Mouse (Mus musculus): ENCODE results near the gene Pip5kl1. TPM values are rescaled to one million over a fixed set of nuclear protein-coding genes. Genes with fewer than 3 reads are reported as not detected.

The Pip5kl1 gene
- polyA plus RNA-seq, 1 experiment: not detected

- Histone ChIP-seq H3K27ac (replicated peaks; ENCODE audit: low read depth, low read length) (peak overlapping the region; percentile 75; the same call in 1 of the 2 replicates), H3K4me1 (ENCODE audit: control insufficient read depth, insufficient read depth, insufficient read length, low read length) (peaks cover 52% of the 10 kb centered on the region), H3K4me3 (ENCODE audit: insufficient read depth, low read depth, low read length) (peak overlapping the region; percentile 23)
These were observed 35.1 kb upstream of the Pip5kl1 start for GRCm38 (mm10) chr2:32539452-32539981.

GRCm38 (mm10) chr2:32541333-32541908 lies 33.2 kb upstream of the Pip5kl1 start:
- peaks cover 52% of the 10 kb centered on the region for H3K4me1 ChIP-seq (ENCODE audit: control insufficient read depth, insufficient read depth, insufficient read length, low read length)
- no peak overlapping the region for H3K4me3 ChIP-seq (ENCODE audit: insufficient read depth, low read depth, low read length)
- H3K27ac ChIP-seq (replicated peaks; ENCODE audit: low read depth, low read length): no peak overlapping the region

DNA sequence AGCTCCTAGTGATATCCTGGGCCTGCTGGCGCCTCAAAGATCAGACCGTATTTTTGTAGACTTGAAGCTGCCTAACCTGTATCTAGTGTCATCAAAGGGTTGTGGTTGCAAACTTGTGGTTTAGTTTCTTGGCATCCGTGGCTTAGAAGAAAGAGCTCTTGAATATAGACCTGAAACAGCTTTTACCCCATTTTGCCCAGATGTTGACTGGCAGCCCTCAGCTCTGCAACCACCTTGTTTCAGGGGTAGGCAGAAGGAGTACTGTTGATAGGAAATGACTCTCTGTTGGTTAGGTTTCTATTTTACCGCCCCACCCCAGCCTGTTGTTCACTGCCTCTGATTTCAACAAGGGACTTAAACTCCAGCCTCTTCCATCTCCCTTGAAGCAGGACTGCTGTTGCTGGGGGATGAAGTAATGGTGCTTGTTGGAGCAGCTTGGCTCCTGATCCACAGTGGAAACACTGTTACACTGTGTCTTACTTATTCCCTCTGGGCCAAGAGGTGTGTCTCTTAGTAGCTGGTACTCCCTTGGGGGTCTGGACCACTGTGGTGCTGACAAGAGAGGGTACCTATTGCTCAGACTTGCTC lies 32.5 kb upstream of the Pip5kl1 start:
- H3K27ac ChIP-seq (replicated peaks; ENCODE audit: low read depth, low read length): no peak overlapping the region

DNA sequence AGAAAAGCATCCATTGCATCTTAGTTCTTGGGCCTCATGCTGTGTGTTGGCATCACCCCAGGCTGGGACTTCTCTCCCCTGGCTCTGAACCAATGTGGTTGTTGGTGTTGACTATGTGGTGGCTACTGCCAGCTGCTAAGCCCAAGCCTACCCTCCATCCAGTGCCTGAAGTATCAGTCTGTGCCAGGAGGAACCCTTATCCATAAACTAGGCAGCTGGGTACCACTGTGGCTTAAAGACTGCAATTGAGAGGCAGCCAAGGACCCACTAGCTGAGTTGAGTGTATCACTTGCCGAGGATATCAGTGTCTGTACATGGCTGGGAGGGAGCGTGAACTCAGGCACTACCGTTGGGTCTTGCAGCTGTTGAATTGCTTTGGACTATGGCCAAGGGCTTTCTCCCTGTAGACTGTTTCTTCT lies 31.6 kb upstream of the Pip5kl1 start:
- peaks cover 59% of the 10 kb centered on the region for H3K4me1 ChIP-seq (ENCODE audit: control insufficient read depth, insufficient read depth, insufficient read length, low read length)
- H3K27ac ChIP-seq (replicated peaks; ENCODE audit: low read depth, low read length): no peak overlapping the region

More for the DNA sequence above, 32.5 kb upstream of the Pip5kl1 start:
- Histone ChIP-seq H3K4me1 (ENCODE audit: control insufficient read depth, insufficient read depth, insufficient read length, low read length) (peaks cover 57% of the 10 kb centered on the region), H3K4me3 (ENCODE audit: insufficient read depth, low read depth, low read length) (no peak overlapping the region)

GRCm38 (mm10) chr2:32546951-32547350 lies 27.6 kb upstream of the Pip5kl1 start:
- Histone ChIP-seq H3K4me1 (ENCODE audit: control insufficient read depth, insufficient read depth, insufficient read length, low read length) (peaks cover 52% of the 10 kb centered on the region), H3K4me3 (ENCODE audit: insufficient read depth, low read depth, low read length) (no peak overlapping the region), H3K27ac (replicated peaks; ENCODE audit: low read depth, low read length) (no peak overlapping the region)

More for the DNA sequence above, 31.6 kb upstream of the Pip5kl1 start:
- no peak overlapping the region for H3K4me3 ChIP-seq (ENCODE audit: insufficient read depth, low read depth, low read length)

- Histone ChIP-seq H3K4me3 (ENCODE audit: insufficient read depth, low read depth, low read length) (no peak overlapping the region), H3K4me1 (ENCODE audit: control insufficient read depth, insufficient read depth, insufficient read length, low read length) (peaks cover 48% of the 10 kb centered on the region), H3K27ac (replicated peaks; ENCODE audit: low read depth, low read length) (no peak overlapping the region)
These were observed 27.2 kb upstream of the Pip5kl1 start for GRCm38 (mm10) chr2:32547380-32547779.

- Histone ChIP-seq H3K27ac (replicated peaks; ENCODE audit: low read depth, low read length) (no peak overlapping the region), H3K4me3 (ENCODE audit: insufficient read depth, low read depth, low read length) (no peak overlapping the region), H3K4me1 (ENCODE audit: control insufficient read depth, insufficient read depth, insufficient read length, low read length) (peaks cover 40% of the 10 kb centered on the region)
These were observed 26.4 kb upstream of the Pip5kl1 start for GRCm38 (mm10) chr2:32547964-32548739.

GRCm38 (mm10) chr2:32549171-32549570 lies 25.4 kb upstream of the Pip5kl1 start:
- Histone ChIP-seq H3K27ac (replicated peaks; ENCODE audit: low read depth, low read length) (no peak overlapping the region), H3K4me3 (ENCODE audit: insufficient read depth, low read depth, low read length) (no peak overlapping the region), H3K4me1 (ENCODE audit: control insufficient read depth, insufficient read depth, insufficient read length, low read length) (peaks cover 36% of the 10 kb centered on the region)

GRCm38 (mm10) chr2:32549764-32550163 lies 24.8 kb upstream of the Pip5kl1 start:
- H3K4me1 ChIP-seq (ENCODE audit: control insufficient read depth, insufficient read depth, insufficient read length, low read length): peaks cover 36% of the 10 kb centered on the region
- no peak overlapping the region for H3K4me3 ChIP-seq (ENCODE audit: insufficient read depth, low read depth, low read length)
- no peak overlapping the region for H3K27ac ChIP-seq (replicated peaks; ENCODE audit: low read depth, low read length)

DNA sequence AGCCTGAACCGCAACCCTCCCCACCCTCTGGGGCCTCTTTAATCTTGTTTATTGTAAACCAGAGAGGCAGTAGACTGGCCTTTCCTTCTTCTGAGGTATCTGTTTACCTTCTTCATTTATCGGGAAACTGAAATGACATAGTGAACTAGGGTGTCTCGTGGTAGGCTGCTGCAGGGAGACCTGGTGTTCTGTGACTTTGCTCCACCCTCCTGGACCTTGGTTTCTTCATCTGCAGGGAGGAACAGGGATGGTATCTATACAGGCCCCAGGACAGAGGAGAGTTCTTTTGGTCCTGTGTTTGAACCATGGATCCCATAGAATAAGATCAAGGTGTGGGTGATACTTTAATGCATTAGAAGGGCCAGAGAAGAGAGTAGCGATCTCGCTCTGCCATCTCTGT lies 23.4 kb upstream of the Pip5kl1 start:
- H3K4me1 ChIP-seq (ENCODE audit: control insufficient read depth, insufficient read depth, insufficient read length, low read length): peaks cover 39% of the 10 kb centered on the region
- H3K4me3 ChIP-seq (ENCODE audit: insufficient read depth, low read depth, low read length): no peak overlapping the region
- no peak overlapping the region for H3K27ac ChIP-seq (replicated peaks; ENCODE audit: low read depth, low read length)

DNA sequence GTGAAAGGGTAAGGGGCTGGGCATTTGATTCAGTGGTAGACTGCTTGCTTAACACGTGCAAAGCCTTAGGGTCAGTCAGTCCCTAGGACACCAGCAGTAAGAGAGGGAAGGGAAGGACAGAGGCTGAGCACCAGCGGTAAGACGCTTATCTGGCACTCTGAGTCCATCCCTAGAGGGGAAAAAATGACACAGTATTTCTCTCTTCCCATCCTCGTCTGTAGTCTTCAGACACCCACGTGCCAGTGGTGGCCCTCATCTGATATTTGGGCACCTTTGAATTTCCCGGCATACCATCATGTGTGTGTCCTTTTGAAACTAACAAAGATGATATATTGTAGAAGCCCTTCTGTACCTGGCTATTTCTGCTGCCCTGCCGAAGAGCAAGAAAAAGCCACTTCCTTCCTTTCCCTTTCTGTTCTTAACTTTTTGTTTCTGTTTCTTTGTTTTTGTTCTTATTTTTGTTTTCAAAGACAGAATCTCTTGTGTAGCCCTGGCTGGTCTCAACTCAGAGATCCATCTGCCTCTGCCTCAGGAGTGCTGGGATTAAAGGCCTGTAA lies 20.9 kb upstream of the Pip5kl1 start:
- Histone ChIP-seq H3K4me3 (ENCODE audit: insufficient read depth, low read depth, low read length) (no peak overlapping the region), H3K4me1 (ENCODE audit: control insufficient read depth, insufficient read depth, insufficient read length, low read length) (peaks cover 19% of the 10 kb centered on the region), H3K27ac (replicated peaks; ENCODE audit: low read depth, low read length) (no peak overlapping the region)

DNA sequence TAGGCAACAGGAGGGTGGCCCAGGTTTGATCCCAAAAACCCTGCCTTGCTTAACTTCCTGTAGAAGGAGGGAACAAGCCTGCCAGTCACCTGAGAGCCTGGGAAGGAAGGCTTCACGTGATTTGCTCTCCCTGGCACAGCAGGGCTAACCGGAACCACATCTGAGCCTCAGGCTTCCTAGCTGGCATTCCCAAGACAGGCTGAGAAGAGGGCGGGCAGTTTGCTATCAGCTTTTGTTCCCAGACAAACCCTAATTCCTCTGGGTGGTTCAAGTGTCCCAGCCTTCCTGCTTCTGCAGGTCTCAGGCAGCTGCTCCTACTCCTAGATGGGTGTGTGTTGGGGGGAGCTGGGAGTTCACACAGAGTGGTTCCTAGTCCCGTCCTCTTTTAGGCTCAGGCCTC lies 19.1 kb upstream of the Pip5kl1 start:
- Histone ChIP-seq H3K27ac (replicated peaks; ENCODE audit: low read depth, low read length) (no peak overlapping the region), H3K4me3 (ENCODE audit: insufficient read depth, low read depth, low read length) (no peak overlapping the region), H3K4me1 (ENCODE audit: control insufficient read depth, insufficient read depth, insufficient read length, low read length) (peaks cover 5% of the 10 kb centered on the region; the same call in 1 of the 2 replicates)

GRCm38 (mm10) chr2:32556019-32556418 lies 18.6 kb upstream of the Pip5kl1 start:
- Histone ChIP-seq H3K4me1 (ENCODE audit: control insufficient read depth, insufficient read depth, insufficient read length, low read length) (peaks cover 5% of the 10 kb centered on the region; the same call in 1 of the 2 replicates), H3K27ac (replicated peaks; ENCODE audit: low read depth, low read length) (no peak overlapping the region)

GRCm38 (mm10) chr2:32559570-32559969 lies 15.0 kb upstream of the Pip5kl1 start:
- no peak overlapping the region for H3K4me3 ChIP-seq (ENCODE audit: insufficient read depth, low read depth, low read length)
- no peak overlapping the region for H3K27ac ChIP-seq (replicated peaks; ENCODE audit: low read depth, low read length)
- H3K4me1 ChIP-seq (ENCODE audit: control insufficient read depth, insufficient read depth, insufficient read length, low read length): peaks cover 3% of the 10 kb centered on the region; the same call in 1 of the 2 replicates

More at GRCm38 (mm10) chr2:32556019-32556418, 18.6 kb upstream of the Pip5kl1 start:
- no peak overlapping the region for H3K4me3 ChIP-seq (ENCODE audit: insufficient read depth, low read depth, low read length)

DNA sequence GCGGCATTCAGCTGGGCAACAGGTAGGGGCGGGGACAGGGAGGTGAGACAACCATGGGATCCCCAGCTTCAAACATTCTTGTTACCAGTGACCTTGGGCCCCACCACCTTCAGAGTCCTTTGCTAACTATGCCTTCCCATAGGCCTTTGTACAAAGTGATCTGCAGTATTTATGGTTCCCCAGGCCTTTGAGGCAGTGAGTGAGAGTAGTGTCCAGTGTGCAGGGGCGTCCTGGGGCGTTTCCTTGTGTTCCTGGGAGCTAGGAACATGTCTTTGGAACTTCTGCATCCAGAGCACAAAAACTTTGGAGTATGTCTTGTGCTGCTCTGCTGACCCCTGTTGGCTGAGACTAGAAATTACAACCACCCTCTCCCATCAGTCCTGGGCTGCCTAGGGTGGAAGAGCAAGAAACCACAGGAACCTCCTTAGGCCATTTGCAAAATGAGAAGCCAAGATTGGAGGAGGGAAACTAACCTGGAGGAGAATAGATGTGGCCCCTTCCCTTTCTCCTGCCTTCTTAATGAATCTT lies 8.0 kb upstream of the Pip5kl1 start:
- no peaks in the 10 kb centered on the region for H3K4me1 ChIP-seq (ENCODE audit: control insufficient read depth, insufficient read depth, insufficient read length, low read length)
- H3K27ac ChIP-seq (replicated peaks; ENCODE audit: low read depth, low read length): no peak overlapping the region
- H3K4me3 ChIP-seq (ENCODE audit: insufficient read depth, low read depth, low read length): no peak overlapping the region
